Mouse (Mus musculus): ENCODE measurements around the gene Pwwp2a. TPM values are rescaled to one million over a fixed set of nuclear protein-coding genes. Genes with fewer than 3 reads are reported as not detected.

Pwwp2a gene
- polyA plus RNA-seq (2017; shearing (Covaris generic)) = 10 to 100 TPM; 71.7 to 76.8 TPM

DNA sequence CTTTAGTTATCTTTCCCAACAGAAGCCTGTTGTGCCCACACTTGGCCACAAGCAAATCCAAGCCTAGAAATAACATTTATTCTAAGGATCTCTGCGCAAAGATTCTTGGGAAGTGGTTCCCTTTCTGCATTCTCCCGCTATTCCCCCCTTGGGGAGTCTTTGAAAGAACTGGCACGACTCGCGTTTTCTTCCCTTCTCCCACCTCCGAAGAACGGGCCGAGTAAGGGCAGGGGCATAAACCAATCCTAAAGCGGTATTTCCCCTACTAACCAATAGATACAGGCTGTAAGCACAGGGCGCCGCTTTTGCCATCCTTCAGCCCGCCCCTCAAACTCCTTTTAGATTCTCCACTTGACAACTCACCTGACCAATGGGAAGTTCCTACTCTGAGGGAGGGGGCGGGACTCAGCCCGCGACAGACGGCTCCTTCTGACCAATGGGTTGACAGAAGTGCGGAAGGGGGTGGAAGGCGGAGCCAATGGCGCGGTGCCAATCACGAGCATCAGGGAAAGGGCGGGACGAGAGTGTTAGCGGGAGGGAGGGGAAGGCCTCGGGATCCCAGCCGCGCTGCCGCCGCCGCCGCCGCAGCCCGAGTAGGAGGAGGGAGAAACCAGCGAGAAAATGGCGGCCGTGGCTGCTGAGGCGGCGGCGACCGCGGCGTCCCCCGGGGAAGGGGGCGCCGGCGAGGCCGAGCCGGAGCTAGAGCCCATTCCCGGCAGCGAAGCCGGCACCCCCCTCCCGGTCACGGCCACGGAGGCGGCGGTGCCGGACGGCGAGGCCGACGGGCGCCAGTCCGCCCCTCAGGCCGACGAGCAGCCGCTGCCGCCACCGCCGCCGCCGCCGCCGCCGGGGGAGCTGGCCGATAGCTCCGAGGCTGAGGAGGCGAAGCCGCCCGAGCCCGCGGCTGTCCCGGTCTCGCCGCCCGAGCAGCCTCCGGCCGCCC lies at the start of gene Pwwp2a:
Pwwp2a (plus strand) TSS at position 527 of the 943 bp plus-strand sequence.

DNA sequence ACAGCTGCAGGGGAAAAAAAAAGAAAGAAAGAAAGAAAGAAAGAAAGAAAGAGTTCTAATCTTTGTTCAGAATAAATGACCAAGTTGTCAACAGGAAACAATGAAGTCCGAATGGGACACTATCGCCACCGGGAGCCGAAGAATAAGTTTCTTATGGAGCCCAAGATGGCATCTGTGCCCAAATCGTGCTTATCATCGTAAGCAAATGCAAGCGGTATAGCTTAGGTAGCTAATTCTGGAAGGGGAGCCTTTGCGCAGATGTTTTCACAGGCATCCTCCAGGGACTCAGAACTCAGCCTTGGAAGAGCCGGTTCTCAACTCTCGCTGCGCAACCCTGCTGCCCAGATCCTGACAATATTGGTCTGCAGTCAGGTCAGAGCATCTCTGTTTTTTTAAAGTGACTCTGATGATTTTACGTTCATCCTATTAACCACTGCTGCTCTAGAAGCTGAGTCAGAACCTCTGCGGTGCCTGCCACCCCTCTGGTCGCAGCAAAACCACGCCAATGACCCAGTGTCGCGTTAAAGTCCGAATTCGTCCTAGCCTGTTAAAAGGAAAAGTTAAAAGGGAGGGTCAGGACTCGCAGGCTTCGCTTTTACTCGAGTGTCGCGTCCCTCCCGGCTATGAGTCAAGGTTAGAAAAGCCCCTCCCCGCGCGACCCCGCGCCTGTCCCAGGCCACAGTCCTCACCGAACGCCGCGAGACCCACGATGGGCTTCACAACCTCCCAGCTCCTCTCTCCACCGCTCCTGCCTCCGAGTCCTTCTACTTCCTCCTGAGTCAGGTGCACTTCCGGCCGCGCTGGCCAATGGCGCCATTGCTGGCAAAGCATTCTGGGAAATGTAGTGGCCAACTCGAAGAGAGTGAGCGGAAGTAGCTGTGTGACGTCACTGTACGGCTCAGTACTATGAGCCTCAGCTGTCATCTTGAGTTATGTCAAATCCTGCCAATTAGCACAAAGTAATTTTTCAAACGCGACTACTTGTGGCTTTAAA lies 65.7 kb downstream of the Pwwp2a start, which contains the start of gene Ttc1:
Ttc1 (minus strand) TSS at position 776 of the 994 bp plus-strand sequence.

Other genes with a start within 250 kb of the Pwwp2a start
- 10 to 100 TPM; 83.1 to 89.6 TPM for gene Slu7, start 248.3 kb upstream of the Pwwp2a start, polyA plus RNA-seq (2017; shearing (Covaris generic))
- not detected for gene C1qtnf2, start 207.7 kb upstream of the Pwwp2a start, polyA plus RNA-seq (2017; shearing (Covaris generic))
- under 1 TPM; 0.27 to 0.86 TPM for gene Ccnjl, start 153.2 kb upstream of the Pwwp2a start, polyA plus RNA-seq (2017; shearing (Covaris generic))
- gene 4933415A04Rik, start 95.0 kb upstream of the Pwwp2a start, polyA plus RNA-seq (2017; shearing (Covaris generic)) = under 1 TPM in 1 of 2 experiments, not detected in 1; 0.07 TPM
- gene Fabp6, start 80.5 kb upstream of the Pwwp2a start, polyA plus RNA-seq (2017; shearing (Covaris generic)) = under 1 TPM in 1 of 2 experiments, not detected in 1; 0.84 TPM
- gene Ttc1, start 66.0 kb downstream of the Pwwp2a start, polyA plus RNA-seq (2017; shearing (Covaris generic)) = 10 to 100 TPM; 68.4 to 74.8 TPM
- under 1 TPM in 1 of 2 experiments, not detected in 1; 0.26 TPM for gene Adra1b, start 219.2 kb downstream of the Pwwp2a start, polyA plus RNA-seq (2017; shearing (Covaris generic))

Data from inflammation-experienced regulatory T-cells (primary cell).